Mouse (Mus musculus) CH12.LX (cell line): Measurements from ENCODE around the gene Spaca9. TPM values are rescaled to one million over a fixed set of nuclear protein-coding genes. Genes with fewer than 3 reads are reported as not detected.

Experiments
- DNase-seq: peaks from one replicate; pipeline ENCODE4 v3.0.0-alpha.2; 2013; ENCODE audit errors: extremely low read depth
- H3K27ac ChIP-seq: 2 replicates; pipeline ENCODE4 v1.5.1; 2012; ENCODE audit warnings: low read depth, mild to moderate bottlenecking, control low read depth, moderate library complexity; ENCODE audit not compliant: insufficient read depth
- H3K27me3 ChIP-seq: replicated peaks from 2 replicates; pipeline ENCODE3; 2012; ENCODE audit warnings: inconsistent platforms
- H3K36me3 ChIP-seq, 2 experiments: replicated peaks in 1 of 2; 2 replicates each; pipeline versions ENCODE3 to v1.6.1; 2012; ENCODE audit warnings: inconsistent platforms in 1 of 2, low read length in 1 of 2, mild to moderate bottlenecking in 1 of 2, mixed read lengths in 1 of 2, moderate library complexity in 1 of 2; ENCODE audit not compliant: control insufficient read depth in 1 of 2, insufficient read depth in 1 of 2
- H3K4me1 ChIP-seq, 2 experiments: 2 replicates each; pipeline ENCODE4 v1.6.1; 2012; ENCODE audit warnings: inconsistent platforms in 1 of 2, moderate library complexity in 1 of 2; ENCODE audit not compliant: insufficient read depth in 2 of 2, control insufficient read depth in 1 of 2
- H3K4me2 ChIP-seq: 2 replicates; pipeline ENCODE4 v1.6.1; 2012; ENCODE audit warnings: low read depth, mild to moderate bottlenecking, control low read depth; ENCODE audit not compliant: poor library complexity, insufficient read depth, severe bottlenecking
- H3K4me3 ChIP-seq, 3 experiments: fragments of 150-350 bp in 1 of 3; sonication (generic) in 1 of 3; replicated peaks in 1 of 3; 2 replicates each; pipeline versions ENCODE3 to v1.5.1; 2011 to 2012; ENCODE audit warnings: low read depth in 2 of 3, low read length in 2 of 3, mild to moderate bottlenecking in 2 of 3, moderate library complexity in 2 of 3, control low read depth in 1 of 3, improper control_type of control experiment in 1 of 3, inconsistent platforms in 1 of 3, mixed read lengths in 1 of 3; ENCODE audit not compliant: poor library complexity in 1 of 3
- H3K79me2 ChIP-seq: replicated peaks from 2 replicates; pipeline ENCODE4 v1.6.1; 2012; ENCODE audit warnings: mild to moderate bottlenecking, moderate library complexity; ENCODE audit not compliant: control insufficient read depth, poor library complexity, insufficient read depth, severe bottlenecking; ENCODE audit errors: extremely low read depth
- H3K9ac ChIP-seq: 2 replicates; pipeline ENCODE4 v1.6.1; 2012; ENCODE audit warnings: low read depth, mild to moderate bottlenecking, control low read depth, moderate library complexity; ENCODE audit not compliant: insufficient read depth
- H3K9me3 ChIP-seq: replicated peaks from 2 replicates; pipeline ENCODE3; 2012; ENCODE audit warnings: low read length, inconsistent platforms, mixed read lengths
- CHD1 ChIP-seq: IDR thresholded peaks from 2 replicates; pipeline ENCODE4 v1.6.1; 2012; ENCODE audit warnings: low read depth, low read length, improper control_type of control experiment, inconsistent platforms
- E2F4 ChIP-seq: IDR thresholded peaks from 2 replicates; pipeline ENCODE4 v1.6.1; 2011; ENCODE audit warnings: low read depth, low read length, improper control_type of control experiment; ENCODE audit not compliant: insufficient replicate concordance
- ELF1 ChIP-seq: IDR thresholded peaks from 2 replicates; pipeline ENCODE4 v1.6.1; 2014; ENCODE audit warnings: low read depth, mild to moderate bottlenecking, inconsistent platforms, low read length, improper control_type of control experiment
- HCFC1 ChIP-seq: IDR thresholded peaks from 2 replicates; pipeline ENCODE4 v1.6.1; 2012; ENCODE audit warnings: low read depth, mild to moderate bottlenecking, inconsistent platforms, low read length, improper control_type of control experiment
- IRF4 ChIP-seq: IDR thresholded peaks from 2 replicates; pipeline ENCODE4 v1.6.1; 2014; ENCODE audit warnings: low read depth, mild to moderate bottlenecking, inconsistent platforms, low read length, improper control_type of control experiment
- JUND ChIP-seq: conservative IDR thresholded peaks from 2 replicates; pipeline ENCODE4 v1.6.1; 2011; ENCODE audit warnings: low read depth, low read length, improper control_type of control experiment
- MAFK ChIP-seq: IDR thresholded peaks from 2 replicates; pipeline ENCODE4 v1.6.1; 2011; ENCODE audit warnings: low read length, improper control_type of control experiment; ENCODE audit not compliant: insufficient replicate concordance
- MAX ChIP-seq: IDR thresholded peaks from 2 replicates; pipeline ENCODE4 v1.6.1; 2011; ENCODE audit warnings: low read length, improper control_type of control experiment
- MYC ChIP-seq: IDR thresholded peaks from 2 replicates; pipeline ENCODE4 v1.6.1; 2011; ENCODE audit warnings: low read depth, mild to moderate bottlenecking, improper control_type of control experiment, low read length
- NRF1 ChIP-seq: IDR thresholded peaks from 2 replicates; pipeline ENCODE4 v1.6.1; 2014; ENCODE audit warnings: low read depth, mild to moderate bottlenecking, inconsistent platforms, low read length, improper control_type of control experiment, moderate library complexity
- POLR2A ChIP-seq: IDR thresholded peaks from 2 replicates; pipeline ENCODE4 v1.6.1; 2011; ENCODE audit warnings: low read depth, mild to moderate bottlenecking, improper control_type of control experiment, low read length
- POLR2AphosphoS2 ChIP-seq: IDR thresholded peaks from 2 replicates; pipeline ENCODE4 v1.6.1; 2011; ENCODE audit warnings: low read depth, low read length, improper control_type of control experiment
- RAD21 ChIP-seq: IDR thresholded peaks from 2 replicates; pipeline ENCODE4 v1.6.1; 2011; ENCODE audit warnings: low read depth, mild to moderate bottlenecking, low read length, improper control_type of control experiment, moderate library complexity
- RCOR1 ChIP-seq: conservative IDR thresholded peaks from 2 replicates; pipeline ENCODE4 v1.6.1; 2012; ENCODE audit warnings: low read depth, mild to moderate bottlenecking, inconsistent platforms, low read length, improper control_type of control experiment
- SMC3 ChIP-seq: IDR thresholded peaks from 2 replicates; pipeline ENCODE4 v1.6.1; 2011; ENCODE audit warnings: low read depth, low read length, improper control_type of control experiment
- TBP ChIP-seq: conservative IDR thresholded peaks from 2 replicates; pipeline ENCODE4 v1.6.1; 2011; ENCODE audit warnings: low read depth, low read length, improper control_type of control experiment
- UBTF ChIP-seq: IDR thresholded peaks from 2 replicates; pipeline ENCODE4 v1.6.1; 2012; ENCODE audit warnings: low read depth, mild to moderate bottlenecking, inconsistent platforms, low read length, improper control_type of control experiment, moderate library complexity
- USF1 ChIP-seq: IDR thresholded peaks from 2 replicates; pipeline ENCODE4 v1.6.1; 2014; ENCODE audit warnings: low read depth, mild to moderate bottlenecking, inconsistent platforms, low read length, improper control_type of control experiment
- USF2 ChIP-seq: conservative IDR thresholded peaks from 2 replicates; pipeline ENCODE4 v1.6.1; 2011; ENCODE audit warnings: low read depth, low read length, improper control_type of control experiment
- ZC3H11A ChIP-seq: IDR thresholded peaks from 2 replicates; pipeline ENCODE4 v1.6.1; 2012; ENCODE audit warnings: low read depth, mild to moderate bottlenecking, inconsistent platforms, low read length, improper control_type of control experiment
- ZMIZ1 ChIP-seq: IDR thresholded peaks from 2 replicates; pipeline ENCODE4 v1.6.1; 2012; ENCODE audit warnings: low read depth, mild to moderate bottlenecking, inconsistent platforms, low read length, improper control_type of control experiment
- ZNF384 ChIP-seq: IDR thresholded peaks from 2 replicates; pipeline ENCODE4 v1.6.1; 2012; ENCODE audit warnings: low read depth, low read length, improper control_type of control experiment, inconsistent platforms
- dilution Hi-C: fragments of 300-500 bp; cut with MboI; formaldehyde crosslinking; loops from 2 replicates; pipeline ENCODE4 v1.14.3; 2020; ENCODE audit warnings: low sequenced_read_pairs; ENCODE audit not compliant: extremely low pct_unique_long_range_greater_than_20kb, extremely low pct_ligation_motif_present
- in situ Hi-C: fragments of 300-500 bp; cut with MboI; formaldehyde crosslinking; loops from 3 replicates; pipeline ENCODE4 v1.14.3; 2019; ENCODE audit warnings: low sequenced_read_pairs, low pct_ligation_motif_present, low pct_unique_long_range_greater_than_20kb, mixed read lengths
- polyA plus RNA-seq: library from polyadenylated mRNA; unstranded; fragments of >175 nt; gene quantifications from 2 replicates; pipeline ENCODE4 v1.2.1, GENCODE M21; 2012; ENCODE audit warnings: low read depth; ENCODE audit not compliant: insufficient read length
- total RNA-seq, 2 experiments: library from RNA; depleted of rRNA; stranded (reverse); fragments of 300-350 nt in 1 of 2; fragments of >200 nt in 1 of 2; gene quantifications; 2 replicates each; pipeline ENCODE4 v1.2.3; 2012 to 2014

Spaca9 gene
- total and polyA plus RNA-seq, 3 experiments: 9.2 to 13.1 (median 9.8) TPM

GRCm38 (mm10) chr2:28722419-28722818, 22.9 kb upstream of the Spaca9 start (continued):
- TF ChIP-seq IRF4 (peak; percentile 69), CHD1 (no peak), TBP (no peak), JUND (no peak), SMC3 (no peak), MAX (no peak), POLR2AphosphoS2 (no peak), ZMIZ1 (no peak), ZNF384 (no peak), ELF1 (no peak), RCOR1 (no peak), USF2 (no peak), POLR2A (no peak), MAFK (no peak), RAD21 (no peak), USF1 (no peak), MYC (no peak), E2F4 (no peak), NRF1 (no peak)

DNA sequence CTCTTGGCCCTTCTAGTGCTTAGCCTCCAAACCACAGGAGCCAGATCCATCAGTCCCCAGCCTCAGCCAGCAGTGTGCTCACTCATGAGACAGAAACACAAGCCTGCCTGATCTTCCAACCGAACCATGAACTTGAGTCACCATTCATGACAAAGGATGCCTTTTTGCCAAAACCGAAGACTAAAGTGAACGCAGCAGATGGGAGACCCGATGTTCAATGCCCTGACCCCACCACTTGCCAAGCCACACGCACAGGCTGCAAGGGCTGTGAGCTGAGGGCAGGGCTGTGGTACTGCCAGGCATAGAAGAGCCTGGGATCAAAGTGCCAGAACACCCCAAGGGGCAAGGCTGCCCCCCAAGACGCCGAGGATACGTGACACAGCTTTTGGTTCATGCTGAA, 13.5 kb upstream of the Spaca9 start:
- TF ChIP-seq ZC3H11A: no peak
- no peak for DNase-seq
- H3K9ac ChIP-seq: no peak overlapping the region
- H3K4me2 ChIP-seq: no peak overlapping the region
- H3K4me3 ChIP-seq: no peak overlapping the region
- H3K27ac ChIP-seq: no peak overlapping the region
- no peaks in the 10 kb centered on the region for H3K79me2 ChIP-seq
- in situ Hi-C loops: no loop called here
- H3K4me1 ChIP-seq: peaks cover 3 to 34% of the 10 kb centered on the region in 2 experiments
- H3K36me3 ChIP-seq: peaks cover 0 to 32% of the 10 kb centered on the region in 2 experiments
- dilution Hi-C loops: no loop called here
- no peaks in the 10 kb centered on the region for H3K27me3 ChIP-seq
- H3K9me3 ChIP-seq: no peaks in the 10 kb centered on the region

DNA sequence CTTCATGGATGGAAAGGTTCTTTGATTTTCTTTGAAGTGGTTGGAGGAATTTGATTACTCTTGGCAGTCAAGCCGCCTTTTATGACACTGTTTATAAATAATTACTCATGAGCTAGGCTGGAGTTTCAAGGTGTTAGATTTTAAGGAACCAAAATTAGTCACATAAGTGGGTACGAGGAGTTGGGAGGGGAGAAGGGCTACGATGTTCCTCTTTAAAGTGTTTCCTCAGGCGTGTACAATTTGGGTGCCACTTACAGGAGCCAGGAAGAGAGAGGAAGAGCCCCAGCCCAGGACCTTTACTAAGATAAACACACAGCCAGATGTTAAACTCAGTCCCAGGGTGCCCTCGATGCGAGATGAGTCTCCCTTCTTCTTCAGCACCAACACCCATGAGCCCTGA, 7.3 kb upstream of the Spaca9 start:
- dilution Hi-C loops: no loop called here
- in situ Hi-C loops: no loop called here
- no peak overlapping the region for H3K4me2 ChIP-seq
- no peak overlapping the region for H3K27ac ChIP-seq
- no peak overlapping the region for H3K9ac ChIP-seq
- no peak for TF ChIP-seq RAD21
- TF ChIP-seq MYC: no peak
- TF ChIP-seq HCFC1: no peak
- no peak for TF ChIP-seq USF1
- no peak for TF ChIP-seq UBTF
- TF ChIP-seq, all 38 proteins: peak for 0
- DNase-seq: no peak
- H3K27me3 ChIP-seq: no peaks in the 10 kb centered on the region
- no peaks in the 10 kb centered on the region for H3K9me3 ChIP-seq
- H3K4me3 ChIP-seq: no peak overlapping the region
- H3K79me2 ChIP-seq: no peaks in the 10 kb centered on the region
- peaks cover 0 to 29% of the 10 kb centered on the region in 2 experiments for H3K36me3 ChIP-seq
- peaks cover 3 to 46% of the 10 kb centered on the region in 2 experiments for H3K4me1 ChIP-seq
